Mouse (Mus musculus): Measurements from ENCODE around the gene Ccdc171.

- TF ChIP-seq CTCF (IDR thresholded peaks at IDR 0.05; ENCODE audit: borderline replicate concordance, insufficient read depth, low read depth, low read length) (peak; percentile 57; the same call in 1 of the 2 replicates), POLR2A (IDR thresholded peaks at IDR 0.05; ENCODE audit: borderline replicate concordance, insufficient read depth, low read length) (no peak)
Measured at GRCm38 (mm10) chr4:83514976-83515669, 10.2 kb upstream of the Ccdc171 start.
